8 mouse cellular contexts compared by ENCODE assay signal in the genomic region with DNA sequence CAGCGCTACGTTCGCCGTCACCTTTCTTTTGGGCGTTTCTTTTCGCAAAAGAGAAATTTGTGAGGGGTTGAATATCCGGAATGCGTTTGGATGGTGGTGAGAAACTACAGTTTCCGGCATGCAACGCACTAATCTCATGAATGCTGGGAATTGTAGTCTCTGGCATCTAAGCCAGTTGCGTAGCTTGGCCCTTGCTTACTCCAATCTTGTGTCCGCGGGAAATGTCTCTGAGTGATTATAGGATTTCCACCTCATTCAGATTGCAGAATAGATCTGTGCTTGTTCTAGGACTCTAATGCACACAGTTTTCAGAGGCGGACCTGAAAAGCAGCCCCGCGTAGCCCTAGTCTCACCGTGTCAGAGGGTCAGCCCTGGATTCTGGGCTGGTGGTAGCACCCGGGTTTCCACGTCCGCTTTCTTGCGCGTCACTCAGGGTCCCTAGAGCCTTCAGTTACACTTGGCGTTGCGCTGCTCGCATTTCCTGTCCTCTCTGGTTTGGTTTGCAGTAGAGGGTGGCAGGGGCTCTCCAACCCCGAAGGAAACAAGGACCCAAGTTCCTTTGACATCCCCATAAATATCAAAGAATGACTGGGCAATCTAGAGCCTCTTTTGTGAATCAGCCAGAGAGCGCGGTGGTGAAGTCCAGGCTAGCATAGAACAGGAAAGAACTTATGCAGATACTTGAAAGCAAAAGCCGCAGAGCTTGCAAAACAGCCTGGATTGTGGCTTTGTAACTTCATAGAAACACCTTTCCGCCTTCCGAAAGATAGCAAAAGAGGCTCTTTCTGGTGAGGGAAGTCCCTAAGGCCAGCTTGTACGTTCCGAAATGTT. TPM values are rescaled to one million over a fixed set of nuclear protein-coding genes. Genes with fewer than 3 reads are reported as not detected.
DNase-seq lines count a peak whose midpoint lies in the region; ATAC-seq and TF ChIP-seq lines count a peak whose summit lies in the region.

No protein-coding gene starts in this region.

- no peak for TF ChIP-seq POLR2A in ES-Bruce4 (IDR thresholded peaks at IDR 0.05; ENCODE audit: insufficient read depth, low read length)
- TF ChIP-seq POLR2A in olfactory bulb, adult 2 months (IDR thresholded peaks at IDR 0.05; ENCODE audit: insufficient read depth, low read depth, low read length), result 0 out of 2 replicates have a peak, but pooled peaks have one; percentile 36

- peak; percentile 98 for DNase-seq in 416B (ENCODE audit: low read depth)
- peak; percentile 96 for DNase-seq in embryo, embryonic 10.5 days (ENCODE audit: low spot score)
- DNase-seq in gastrocnemius, postnatal 4 days (ENCODE audit: low spot score in 2 of 2), result peak; percentile 32 to 65
- DNase-seq in lung, postnatal 0 days (ENCODE audit: low spot score), result peak; percentile 98
- DNase-seq in urinary bladder, postnatal 14 days (ENCODE audit: low spot score), result peak; percentile 67

- 3% methylated on average over 33 of the region's 33 CpGs for WGBS in intestine, postnatal 0 days
- WGBS in lung, postnatal 0 days, result 2% methylated on average over 33 of the region's 33 CpGs
- 3% methylated on average over 33 of the region's 33 CpGs for WGBS in olfactory bulb, adult 2 months

- peak overlapping the region; percentile 92 for H3K4me3 ChIP-seq in ES-Bruce4 (ENCODE audit: low read depth, low read length)
- H3K4me3 ChIP-seq in intestine, postnatal 0 days (ENCODE audit: low read depth, low read length), result peak overlapping the region; percentile 82
- H3K4me3 ChIP-seq in lung, postnatal 0 days (ENCODE audit: low read depth, low read length), result peak overlapping the region; percentile 70
- H3K4me3 ChIP-seq in olfactory bulb, adult 2 months (ENCODE audit: insufficient read depth, low read depth, low read length), result peak overlapping the region; percentile 81

- ATAC-seq in intestine, postnatal 0 days, result peak; percentile 87
- peak; percentile 81 for ATAC-seq in lung, postnatal 0 days

- no peaks in the 10 kb centered on the region for H3K9me3 ChIP-seq in ES-Bruce4 (replicated peaks; ENCODE audit: control insufficient read depth, insufficient read depth, low read length, poor library complexity, severe bottlenecking)
- no peaks in the 10 kb centered on the region for H3K9me3 ChIP-seq in intestine, postnatal 0 days (ENCODE audit: control insufficient read depth)
- H3K9me3 ChIP-seq in lung, postnatal 0 days (ENCODE audit: low read length), result no peaks in the 10 kb centered on the region

- peak overlapping the region; percentile 82 for H3K4me2 ChIP-seq in intestine, postnatal 0 days (replicated peaks; ENCODE audit: low read depth)
- peak overlapping the region; percentile 67 for H3K4me2 ChIP-seq in lung, postnatal 0 days (replicated peaks; ENCODE audit: low read depth, low read length)

- TF ChIP-seq CTCF in ES-Bruce4 (IDR thresholded peaks at IDR 0.05; ENCODE audit: low read depth, low read length), result no peak
- no peak for TF ChIP-seq CTCF in intestine, postnatal 0 days (IDR thresholded peaks at IDR 0.05; ENCODE audit: low read depth)
- no peak for TF ChIP-seq CTCF in lung, postnatal 0 days (IDR thresholded peaks at IDR 0.05)
- TF ChIP-seq CTCF in olfactory bulb, adult 2 months (IDR thresholded peaks at IDR 0.05; ENCODE audit: insufficient read depth, low read depth, low read length), result no peak

- no peaks in the 10 kb centered on the region for H3K4me1 ChIP-seq in ES-Bruce4 (ENCODE audit: control insufficient read depth, insufficient read depth, low read length)
- H3K4me1 ChIP-seq in intestine, postnatal 0 days (replicated peaks; ENCODE audit: control insufficient read depth, insufficient read depth, low read length), result peaks cover 9% of the 10 kb centered on the region; the same call in 1 of the 2 replicates
- peaks cover 5% of the 10 kb centered on the region; the same call in 1 of the 2 replicates for H3K4me1 ChIP-seq in lung, postnatal 0 days (ENCODE audit: insufficient read depth, low read depth, low read length)
- H3K4me1 ChIP-seq in olfactory bulb, adult 2 months (ENCODE audit: control insufficient read depth, insufficient read depth, low read length), result peaks cover 4% of the 10 kb centered on the region; the same call in 1 of the 2 replicates

- no peak for TF ChIP-seq EP300 in ES-Bruce4 (IDR thresholded peaks at IDR 0.05; ENCODE audit: insufficient read depth, low read depth, low read length)
- TF ChIP-seq EP300 in lung, postnatal 0 days (IDR thresholded peaks at IDR 0.05), result peak; percentile 61; the same call in 1 of the 2 replicates

- peak overlapping the region; percentile 64 for H3K9ac ChIP-seq in ES-Bruce4 (ENCODE audit: low read depth, poor library complexity, severe bottlenecking)
- H3K9ac ChIP-seq in intestine, postnatal 0 days (ENCODE audit: low read depth, low read length), result peak overlapping the region; percentile 57
- peak overlapping the region; percentile 29 for H3K9ac ChIP-seq in lung, postnatal 0 days (replicated peaks; ENCODE audit: low read depth)

- H3K36me3 ChIP-seq in ES-Bruce4 (ENCODE audit: control insufficient read depth, insufficient read depth, low read length, poor library complexity, severe bottlenecking), result peaks cover 30% of the 10 kb centered on the region
- peaks cover 16% of the 10 kb centered on the region for H3K36me3 ChIP-seq in intestine, postnatal 0 days (ENCODE audit: control insufficient read depth, insufficient read depth)
- H3K36me3 ChIP-seq in lung, postnatal 0 days (ENCODE audit: insufficient read depth, low read length), result peaks cover 6% of the 10 kb centered on the region

- H3K27ac ChIP-seq in ES-Bruce4 (ENCODE audit: insufficient read depth, low read length), result peak overlapping the region; percentile 72
- peak overlapping the region; percentile 93 for H3K27ac ChIP-seq in intestine, postnatal 0 days (ENCODE audit: low read depth, low read length)
- H3K27ac ChIP-seq in lung, postnatal 0 days (ENCODE audit: low read length), result peak overlapping the region; percentile 95
- H3K27ac ChIP-seq in olfactory bulb, adult 2 months (ENCODE audit: insufficient read depth, low read depth, low read length), result peak overlapping the region; percentile 95

- no peaks in the 10 kb centered on the region for H3K27me3 ChIP-seq in ES-Bruce4 (ENCODE audit: control insufficient read depth, insufficient read depth, low read length, poor library complexity, severe bottlenecking)
- no peaks in the 10 kb centered on the region for H3K27me3 ChIP-seq in intestine, postnatal 0 days (replicated peaks; ENCODE audit: control insufficient read depth, insufficient read depth, low read length)
- H3K27me3 ChIP-seq in lung, postnatal 0 days (replicated peaks; ENCODE audit: insufficient read depth, low read length), result no peaks in the 10 kb centered on the region

RNA-seq across cellular contexts. Expression of a gene that starts 0.5 kb away (rescaled TPM):
- 2.7 and 3.5 TPM in 2 replicates for polyA plus RNA-seq in ES-Bruce4 (2011; ENCODE audit: insufficient read depth, insufficient read length, low read depth, missing spikeins)
- total RNA-seq in gastrocnemius, postnatal 4 days (2021), result 1 to 10 TPM; 2.2 to 2.4 TPM
- 0.59 TPM in 2 replicates for polyA plus RNA-seq in intestine, postnatal 0 days (2015; fragmentation: Nextera tagmentation; extraction: Ambion mirVana)
- polyA plus RNA-seq in lung, postnatal 0 days (2015; fragmentation: Nextera tagmentation; extraction: Ambion mirVana), result 0.67 and 1.0 TPM in 2 replicates
- not detected in 2 replicates for polyA plus RNA-seq in olfactory bulb, adult 2 months (2012; ENCODE audit: insufficient read depth, insufficient read length, low replicate concordance, missing spikeins)

RNA-seq across cellular contexts. Expression of a gene that starts 0.8 kb away (rescaled TPM):
- 1,047 and 1,340 TPM in 2 replicates for polyA plus RNA-seq in ES-Bruce4 (2011; ENCODE audit: insufficient read depth, insufficient read length, low read depth, missing spikeins)
- 100 to 1,000 TPM; 260 to 268 TPM for total RNA-seq in gastrocnemius, postnatal 4 days (2021)
- 296 and 334 TPM in 2 replicates for polyA plus RNA-seq in intestine, postnatal 0 days (2015; fragmentation: Nextera tagmentation; extraction: Ambion mirVana)
- 283 and 342 TPM in 2 replicates for polyA plus RNA-seq in lung, postnatal 0 days (2015; fragmentation: Nextera tagmentation; extraction: Ambion mirVana)
- 189 TPM in 1 of 2 replicates, not detected in the other for polyA plus RNA-seq in olfactory bulb, adult 2 months (2012; ENCODE audit: insufficient read depth, insufficient read length, low replicate concordance, missing spikeins)

RNA-seq across cellular contexts. Expression of a gene that starts 57.6 kb away (rescaled TPM):
- polyA plus RNA-seq in ES-Bruce4 (2011; ENCODE audit: insufficient read depth, insufficient read length, low read depth, missing spikeins), result 4.4 TPM in 1 of 2 replicates, not detected in the other
- total RNA-seq in gastrocnemius, postnatal 4 days (2021), result 1 to 10 TPM; 4.6 to 6.6 TPM
- not detected in 2 replicates for polyA plus RNA-seq in intestine, postnatal 0 days (2015; fragmentation: Nextera tagmentation; extraction: Ambion mirVana)
- polyA plus RNA-seq in lung, postnatal 0 days (2015; fragmentation: Nextera tagmentation; extraction: Ambion mirVana), result not detected in 2 replicates
- not detected in 2 replicates for polyA plus RNA-seq in olfactory bulb, adult 2 months (2012; ENCODE audit: insufficient read depth, insufficient read length, low replicate concordance, missing spikeins)

Comparison
In these comparisons a context has a peak if more than half of its experiments do, and no peak if none do; other contexts are left out.
1. Peak in every context shown above with its lines: DNase-seq, ATAC-seq, H3K4me3 ChIP-seq and H3K27ac ChIP-seq.